Mouse (Mus musculus) urinary bladder, postnatal 36 days (tissue): ENCODE results near the gene a.
A peak's percentile ranks its signal among the peaks of the same experiment; 100 is the strongest.
"Not testable (repeated sequence)": the region's sequence is repeated elsewhere in the genome, so short reads cannot be mapped to it uniquely, and the experiment has no call there.

ENCODE experiments used
- DNase-seq, 2 experiments: peaks; one replicate each; pipeline ENCODE4 v3.0.0; 2022; ENCODE audit warnings: low spot score in 2 of 2, mixed read lengths in 1 of 2

The a gene

GRCm38 (mm10) chr2:154836537-154836936 lies 45.3 kb downstream of the a start:
- DNase-seq = no peak

- DNase-seq = no peak
These were observed 56.9 kb downstream of the a start for GRCm38 (mm10) chr2:154848086-154848485.

- DNase-seq = peak; percentile 43
These were observed 64.2 kb downstream of the a start for GRCm38 (mm10) chr2:154855383-154855782.

- DNase-seq = no peak
These were observed 72.5 kb downstream of the a start for GRCm38 (mm10) chr2:154863672-154864071.

- no peak for DNase-seq
These were observed 74.5 kb downstream of the a start for GRCm38 (mm10) chr2:154865696-154866095.

GRCm38 (mm10) chr2:154868106-154868505 lies 76.9 kb downstream of the a start:
- no peak for DNase-seq

- no peak for DNase-seq
These were observed 78.9 kb downstream of the a start for GRCm38 (mm10) chr2:154869954-154870641.

- no peak for DNase-seq
These were observed 85.4 kb downstream of the a start for GRCm38 (mm10) chr2:154876621-154877020.

- DNase-seq = no peak
These were observed 100.4 kb downstream of the a start for GRCm38 (mm10) chr2:154891585-154891984.

GRCm38 (mm10) chr2:154892201-154893044 lies 101.2 kb downstream of the a start, which contains the start of gene Eif2s2:
Eif2s2 (minus strand) TSS chr2:154892935.
- DNase-seq = peak; percentile 90 to 97

GRCm38 (mm10) chr2:154893045-154893385 lies 101.8 kb downstream of the a start:
- DNase-seq = no peak

GRCm38 (mm10) chr2:154893548-154893947 lies 102.3 kb downstream of the a start:
- no peak for DNase-seq

- DNase-seq = not testable (repeated sequence)
These were observed 107.8 kb downstream of the a start for GRCm38 (mm10) chr2:154899004-154899403.

GRCm38 (mm10) chr2:154899412-154899811 lies 108.2 kb downstream of the a start:
- DNase-seq = not testable (repeated sequence)

- no peak for DNase-seq
These were observed 110.9 kb downstream of the a start for GRCm38 (mm10) chr2:154902111-154902510.

GRCm38 (mm10) chr2:154905796-154906195 lies 114.6 kb downstream of the a start:
- DNase-seq = no peak

- DNase-seq = not testable (repeated sequence)
These were observed 117.0 kb downstream of the a start for GRCm38 (mm10) chr2:154908223-154908622.

GRCm38 (mm10) chr2:154909789-154910188 lies 118.6 kb downstream of the a start:
- no peak for DNase-seq

GRCm38 (mm10) chr2:154915922-154916541 lies 124.8 kb downstream of the a start:
- no peak for DNase-seq

GRCm38 (mm10) chr2:154916547-154916946 lies 125.3 kb downstream of the a start:
- no peak for DNase-seq

- DNase-seq = no peak
These were observed 126.9 kb downstream of the a start for GRCm38 (mm10) chr2:154917866-154918641.

GRCm38 (mm10) chr2:154920896-154921295 lies 129.7 kb downstream of the a start:
- DNase-seq = no peak
